Mouse (Mus musculus) left cerebral cortex, adult 11 months (tissue): Measurements from ENCODE around the gene Spice1.
A peak's percentile ranks its signal among the peaks of the same experiment; 100 is the strongest.

ENCODE experiments used
- DNase-seq: peaks from one replicate; pipeline ENCODE4 v3.0.0; 2022; ENCODE audit warnings: low spot score

Gene Spice1

DNA sequence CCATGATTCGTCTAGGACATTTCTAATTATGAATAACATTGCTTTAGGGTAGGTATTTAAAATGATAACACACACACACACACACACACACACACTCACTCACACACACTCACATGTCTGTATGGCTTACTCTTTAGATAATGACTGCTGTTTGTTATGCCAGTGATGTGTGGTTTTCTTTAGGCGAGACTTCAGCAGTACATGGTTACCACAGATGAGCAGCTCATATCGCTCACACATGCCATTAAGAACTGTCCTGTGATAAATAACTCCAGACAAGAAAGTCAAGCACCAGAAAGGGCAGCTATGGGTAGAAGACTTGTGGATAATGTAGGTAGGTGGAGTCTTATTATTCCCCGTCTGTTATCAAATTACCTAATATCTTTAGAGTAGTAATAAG is 28.5 kb downstream of the Spice1 start:
- DNase-seq: no peak

DNA sequence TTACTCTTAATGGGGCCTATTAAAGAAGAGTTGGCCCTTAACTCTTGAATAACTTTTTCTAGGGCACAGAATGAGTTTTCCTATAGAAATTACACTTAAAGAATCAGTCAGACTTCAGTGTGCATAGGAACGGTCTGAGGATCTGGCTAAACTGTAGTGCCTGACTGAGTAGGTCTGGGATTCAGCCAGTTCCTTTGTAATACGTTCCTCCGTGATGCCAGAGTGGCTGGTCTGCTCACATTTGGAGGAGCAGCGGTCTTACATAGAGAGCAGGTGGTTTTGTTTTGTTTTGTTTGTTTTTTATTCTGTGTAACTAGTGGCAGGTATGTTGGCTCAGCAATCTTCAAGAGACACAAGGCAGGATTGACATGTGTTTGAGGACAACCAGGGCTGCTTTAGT is 33.1 kb downstream of the Spice1 start:
- DNase-seq: no peak

DNA sequence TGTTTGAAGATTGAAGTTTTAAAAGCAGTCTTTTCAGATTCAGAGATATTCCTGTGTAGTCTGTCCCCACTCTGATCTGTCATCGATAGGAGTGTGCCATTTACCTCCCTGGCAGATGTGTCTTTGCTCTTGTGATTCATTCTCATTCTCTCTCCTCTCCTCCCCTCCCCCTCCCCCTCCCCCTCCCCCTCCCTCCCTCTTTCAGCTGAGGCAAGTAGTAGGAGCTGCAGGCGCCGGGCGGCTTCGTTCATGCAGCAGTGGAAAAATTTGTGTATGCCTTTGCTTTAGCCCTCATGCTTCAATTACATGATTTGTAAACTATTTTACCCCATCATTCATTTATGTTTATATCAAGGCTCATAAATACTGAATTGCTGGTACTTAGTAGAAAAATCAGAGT is 34.7 kb downstream of the Spice1 start:
- DNase-seq: no peak

DNA sequence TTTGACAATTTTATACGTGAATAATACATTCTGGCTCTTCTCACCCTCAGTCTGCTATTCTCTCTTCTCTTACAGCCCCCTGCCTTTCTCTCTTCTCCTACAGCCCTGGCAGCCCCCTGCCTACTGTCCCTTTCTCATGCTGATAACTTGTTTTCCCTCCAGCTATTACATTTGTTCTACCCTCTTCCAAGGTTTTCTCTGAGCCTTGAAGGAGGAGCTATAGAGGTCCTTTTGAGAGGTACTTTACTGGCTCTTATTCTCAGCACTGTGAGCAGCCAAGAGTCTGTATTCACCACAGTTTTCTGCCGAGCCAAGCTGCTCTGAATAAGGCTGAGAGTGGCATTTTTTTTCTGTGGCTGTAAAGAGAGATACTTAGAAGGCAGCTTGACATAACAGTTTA is 36.6 kb downstream of the Spice1 start:
- no peak for DNase-seq

DNA sequence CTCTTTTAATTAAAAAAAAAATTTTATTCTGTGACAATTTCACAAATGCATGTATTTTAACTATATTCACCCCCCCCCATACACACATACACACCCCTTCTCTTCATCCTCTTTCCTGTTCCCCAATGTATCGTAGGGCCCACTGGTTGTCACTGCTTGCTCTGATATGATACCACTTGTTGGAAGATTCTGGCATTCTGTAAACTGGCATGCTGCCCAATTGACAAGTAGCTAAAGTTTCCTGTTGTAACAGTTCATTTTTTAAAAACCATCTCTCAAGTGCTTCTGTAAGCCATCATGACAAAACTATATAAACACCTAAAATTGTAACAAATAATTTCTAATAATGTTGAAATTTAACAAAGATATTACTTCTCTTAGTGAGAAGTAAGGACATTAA is 37.3 kb downstream of the Spice1 start:
- DNase-seq: no peak

DNA sequence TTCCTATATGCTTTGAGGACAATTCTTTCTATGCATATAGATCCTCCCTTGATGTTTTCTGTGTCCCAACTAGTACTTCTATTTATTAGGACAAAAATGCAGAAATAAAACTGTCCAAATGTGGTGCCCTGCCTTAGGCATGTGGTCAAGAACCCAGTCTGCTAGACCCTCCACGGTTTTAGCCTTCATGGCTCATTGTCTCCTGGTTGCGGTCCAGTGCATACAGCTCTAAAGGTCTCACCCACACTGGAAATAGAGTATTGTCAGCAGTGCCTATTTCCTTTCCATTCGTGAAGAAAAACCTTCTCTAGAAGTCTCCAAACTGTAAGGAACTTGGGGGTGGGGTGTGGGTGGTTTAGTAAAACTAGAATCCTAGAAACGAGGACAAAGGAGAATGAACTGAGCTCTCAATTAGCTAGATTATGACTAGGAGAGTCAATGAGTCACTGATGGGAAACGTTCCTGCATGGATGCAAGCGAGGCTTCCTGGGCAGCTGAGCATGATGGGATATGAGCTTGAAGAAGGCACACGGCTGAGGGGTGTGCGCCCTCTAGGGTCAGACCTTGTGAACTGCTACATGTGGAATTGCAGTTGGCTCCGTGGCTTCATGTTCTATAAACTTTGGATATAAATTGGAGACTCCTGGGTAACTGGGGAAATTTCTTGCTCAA is 45.1 kb downstream of the Spice1 start:
- peak; percentile 58 for DNase-seq

DNA sequence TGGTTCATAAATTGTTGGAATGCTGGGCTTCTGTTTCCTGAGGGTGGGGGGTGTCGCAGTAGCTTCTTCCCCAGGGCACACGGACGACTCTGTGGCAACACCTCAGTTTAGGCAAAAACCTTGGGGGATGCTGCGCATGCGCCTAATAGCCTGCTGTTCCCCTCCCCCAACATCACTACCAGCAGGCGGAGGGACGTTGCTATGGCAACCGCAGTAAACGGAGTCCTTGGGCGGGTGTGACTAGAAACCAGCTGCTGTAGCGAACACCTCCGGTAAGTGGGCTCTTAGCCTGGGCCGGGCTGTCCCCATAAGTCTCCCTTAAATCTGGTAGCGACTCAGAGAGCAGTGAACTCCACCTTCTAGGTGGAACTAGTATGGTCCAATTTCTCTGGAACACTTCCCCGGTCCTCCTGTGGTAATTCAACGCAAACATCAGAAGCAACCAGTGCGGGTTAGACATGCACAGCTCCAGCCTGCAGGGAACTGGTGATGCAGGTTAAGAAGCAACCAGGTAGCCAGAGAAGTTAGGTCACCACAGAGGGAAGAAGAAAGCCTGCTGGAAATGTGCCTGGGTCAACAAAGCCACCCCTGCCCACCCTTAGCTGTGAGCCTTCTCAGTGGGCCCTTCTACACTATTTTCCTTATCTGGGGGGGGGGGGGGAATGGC is 47.8 kb downstream of the Spice1 start, which contains the start of gene Cfap44:
Gene Cfap44, plus strand, starts transcription at position 220 of the 667 bp plus-strand sequence.
- peak; percentile 85 for DNase-seq

DNA sequence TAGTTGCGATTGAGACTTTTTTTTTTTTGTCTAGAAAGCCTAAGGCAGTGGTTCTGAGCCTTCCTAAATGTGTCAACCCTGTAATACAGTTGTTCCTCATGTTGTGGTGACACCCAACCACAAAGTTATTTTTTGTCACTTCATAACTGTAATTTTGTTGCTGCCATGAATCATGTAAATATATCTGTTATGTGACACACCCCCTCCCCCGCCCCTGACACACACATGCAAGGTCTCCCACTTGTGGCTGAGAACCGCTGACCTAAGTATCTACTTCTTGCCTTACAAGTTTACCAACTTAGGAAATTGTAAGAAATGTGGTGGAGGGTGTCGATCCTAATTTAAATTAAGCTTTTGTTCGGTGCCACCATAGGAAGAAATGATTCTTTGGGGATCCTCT is 58.0 kb downstream of the Spice1 start:
- DNase-seq: no peak

DNA sequence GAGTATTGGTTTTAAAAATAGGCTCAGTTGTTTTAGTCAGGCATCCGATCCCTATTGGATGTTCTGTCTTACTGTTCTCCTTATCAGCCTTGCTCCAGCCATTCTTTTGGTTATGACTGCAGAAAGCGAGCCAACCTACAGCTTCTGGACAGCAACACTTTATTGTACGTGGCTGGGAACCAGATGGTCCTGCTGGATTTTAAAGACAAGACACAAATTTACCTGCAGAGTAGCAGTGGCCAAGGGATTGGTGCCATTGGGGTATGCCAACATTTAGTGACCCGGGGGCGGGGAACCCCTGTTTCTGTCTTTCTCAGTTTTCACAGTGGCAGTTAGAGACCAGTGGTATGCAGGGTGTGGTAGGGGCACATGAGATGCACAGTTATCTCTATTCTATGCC is 60.3 kb downstream of the Spice1 start:
- DNase-seq: no peak

DNA sequence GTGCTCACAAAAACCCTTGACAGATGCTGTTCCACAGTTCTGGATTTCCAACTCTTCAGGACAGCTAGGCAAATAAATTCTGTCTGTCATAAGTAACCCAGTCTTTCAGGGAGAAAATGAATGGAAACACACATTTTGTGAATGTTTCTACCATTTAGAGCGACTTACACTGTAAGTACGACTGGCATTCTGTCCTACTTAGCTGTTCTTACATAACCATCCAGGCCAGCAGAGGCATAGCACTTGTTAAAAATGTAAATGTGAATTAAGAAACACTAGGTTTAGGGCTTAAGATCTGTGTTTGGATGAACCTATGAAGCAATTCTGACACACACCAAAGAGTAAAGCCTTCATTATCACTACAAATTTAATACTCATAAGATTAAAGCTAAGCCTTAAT is 61.4 kb downstream of the Spice1 start:
- no peak for DNase-seq

DNA sequence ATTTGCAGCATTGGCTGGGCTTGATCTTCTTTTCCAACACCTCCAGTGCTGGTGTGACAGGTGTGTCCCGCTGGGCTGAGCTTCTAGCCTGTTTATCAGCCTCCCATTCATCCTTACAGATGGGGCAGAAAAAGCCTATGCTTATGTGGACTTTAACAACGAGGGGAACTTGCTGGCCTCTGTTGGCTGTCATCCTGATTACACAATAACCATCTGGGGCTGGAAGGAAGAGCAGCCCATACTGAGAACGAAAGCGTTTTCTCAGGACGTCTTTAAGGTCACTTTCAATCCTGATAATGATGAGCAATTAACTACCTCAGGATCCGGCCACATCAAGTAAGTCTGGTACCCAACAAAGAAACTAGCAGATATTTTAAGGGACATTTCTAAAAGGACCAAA is 63.3 kb downstream of the Spice1 start:
- DNase-seq: no peak

DNA sequence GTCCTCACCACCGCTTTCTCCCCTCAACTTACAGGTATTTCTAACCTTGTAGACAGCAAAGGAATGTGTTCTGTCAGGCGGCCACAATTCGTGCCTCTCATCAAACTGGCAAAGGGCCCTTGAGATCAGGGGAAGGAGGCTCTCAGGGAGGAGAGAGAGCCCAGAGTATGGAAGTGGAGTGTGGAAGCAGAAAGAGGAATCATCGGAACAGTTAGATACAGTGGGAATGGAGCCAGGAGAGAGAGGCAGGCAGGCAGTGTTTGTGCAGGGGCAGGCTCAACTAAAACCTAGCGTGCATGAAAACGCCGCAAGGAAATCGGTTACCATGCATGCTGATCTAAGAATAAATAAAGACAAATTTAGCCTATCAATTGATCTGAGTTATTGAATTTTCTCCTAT is 70.7 kb downstream of the Spice1 start:
- no peak for DNase-seq

DNA sequence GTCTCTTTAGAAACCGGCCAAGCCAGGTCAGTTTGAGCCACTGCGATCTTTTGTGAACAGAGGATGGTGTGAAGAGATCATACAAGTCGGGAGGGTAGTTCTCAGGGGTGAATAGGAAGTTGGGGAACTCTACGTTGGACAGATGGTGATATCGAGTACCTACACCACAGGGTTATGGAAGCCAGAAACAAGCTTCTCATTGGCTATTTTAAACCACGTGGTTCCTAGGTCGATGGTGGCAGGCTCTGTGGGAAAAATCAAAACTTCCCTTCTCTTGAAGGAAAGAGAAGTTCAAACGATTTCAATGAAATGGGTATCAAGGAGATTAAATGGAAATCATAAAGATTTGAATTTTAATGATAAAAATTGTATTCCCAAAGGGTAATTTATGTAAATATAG is 74.8 kb downstream of the Spice1 start:
- DNase-seq: no peak

DNA sequence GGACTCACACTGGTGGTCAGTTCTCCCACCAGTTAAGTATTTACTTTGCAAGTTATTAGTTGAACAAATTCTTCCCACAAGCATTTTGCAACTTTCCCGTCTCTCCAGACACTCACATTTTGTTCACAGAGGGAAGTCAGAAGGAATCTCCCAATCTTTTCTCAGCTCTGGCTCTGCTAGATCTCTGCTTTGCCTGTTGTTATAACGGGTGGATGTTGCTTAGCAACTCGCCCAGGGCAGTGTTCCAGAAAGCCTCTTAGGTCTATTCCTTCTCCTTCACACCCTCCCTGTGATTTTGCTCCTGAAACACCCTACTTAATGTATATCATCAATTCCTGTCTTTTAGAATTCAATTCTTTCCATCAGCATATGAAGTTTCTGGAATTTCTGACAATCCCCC is 76.6 kb downstream of the Spice1 start:
- DNase-seq: peak; percentile 60

DNA sequence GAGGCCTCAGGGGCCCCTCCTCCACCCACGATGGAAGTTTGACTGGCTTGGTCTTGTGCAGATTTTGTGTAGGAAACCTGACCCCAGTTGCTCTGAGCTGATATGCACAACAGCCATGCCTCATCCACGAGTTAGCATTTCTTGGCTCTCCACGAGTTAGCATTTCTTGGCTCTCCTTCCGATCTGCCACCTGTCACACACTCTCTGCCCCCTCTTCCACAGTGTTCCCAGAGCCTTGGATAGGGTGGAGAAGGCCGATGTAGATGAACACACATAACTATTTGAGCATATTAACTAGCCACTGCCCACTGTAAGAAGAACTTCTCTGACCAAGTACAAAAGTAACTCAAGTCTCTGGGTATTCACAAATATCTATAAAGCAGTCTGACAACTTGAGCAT is 81.5 kb downstream of the Spice1 start:
- no peak for DNase-seq

DNA sequence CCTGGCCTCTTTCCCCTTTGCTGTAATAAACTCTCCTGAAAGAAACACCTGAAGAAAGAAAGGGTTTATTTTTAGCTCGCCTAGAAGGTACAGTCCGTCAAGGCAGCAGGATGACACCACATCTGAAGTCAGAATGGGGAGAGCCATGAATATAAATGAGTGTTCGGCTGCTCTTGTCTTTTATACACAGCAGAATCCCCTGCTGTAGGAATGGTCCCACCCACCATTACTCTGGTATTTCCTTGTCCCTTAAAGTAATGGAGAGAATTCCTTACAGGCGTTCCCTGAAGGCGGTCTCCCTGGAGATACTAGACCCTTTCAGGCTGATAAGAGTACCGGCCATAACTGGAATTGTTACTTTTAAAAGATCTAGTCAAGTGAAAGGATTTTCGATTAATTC is 83.1 kb downstream of the Spice1 start:
- DNase-seq: no peak

DNA sequence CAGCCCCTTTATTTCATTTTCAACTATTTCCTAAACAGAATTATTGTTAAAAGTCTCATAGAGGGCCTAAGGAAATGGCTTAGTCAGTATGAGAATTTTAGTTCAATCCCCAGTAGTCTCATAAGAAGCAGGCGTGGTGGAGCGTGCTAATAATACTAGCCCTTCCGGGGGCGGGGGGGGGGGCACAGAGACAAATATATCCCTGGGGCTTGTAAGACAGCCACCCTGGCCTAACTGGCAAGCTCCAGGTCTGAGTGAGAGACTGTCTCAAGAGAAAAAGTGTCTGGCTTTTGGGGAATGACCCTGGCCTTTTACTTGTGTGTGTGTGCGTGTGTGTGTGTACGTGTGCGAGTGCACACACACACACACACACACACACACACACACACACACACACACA is 88.0 kb downstream of the Spice1 start:
- no peak for DNase-seq

DNA sequence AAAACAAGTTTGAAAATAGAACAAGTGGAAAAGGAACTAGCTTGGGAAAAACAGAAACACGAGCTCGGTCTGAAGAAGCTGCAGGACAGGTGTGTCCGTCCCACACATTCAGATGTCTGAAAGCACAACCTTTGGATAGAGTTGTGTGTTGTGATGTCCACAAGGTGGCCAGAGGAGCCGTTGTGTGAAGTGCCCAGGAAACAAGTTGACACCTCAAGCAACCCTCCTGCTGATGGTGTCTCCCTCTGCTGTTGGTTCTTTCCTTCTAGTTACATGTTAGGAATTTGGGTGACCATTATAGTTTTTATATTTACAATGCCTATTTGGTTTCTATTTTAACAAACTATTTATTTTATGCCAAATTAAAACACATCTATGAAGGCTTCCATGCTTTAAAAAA is 88.6 kb downstream of the Spice1 start:
- no peak for DNase-seq
